Mouse (Mus musculus) stomach, embryonic 14.5 days (tissue): ENCODE data around the gene Prlr. TPM values are rescaled to one million over a fixed set of nuclear protein-coding genes. Genes with fewer than 3 reads are reported as not detected.

Experiments used
- ATAC-seq: fragments of 200-750 bp; cut with Nextera tagmentation; 2 replicates; pipeline ENCODE4 v1.8.0; 2017; ENCODE audit warnings: low read depth, moderate TSS enrichment; ENCODE audit not compliant: insufficient number of reproducible peaks, insufficient read depth, low FRiP score
- H3K27ac ChIP-seq: fragments of 300-500 bp; sonication (generic); 2 replicates; pipeline ENCODE4 v1.5.1; 2014; ENCODE audit warnings: mild to moderate bottlenecking, low read length, moderate library complexity, mixed read lengths
- H3K27me3 ChIP-seq: fragments of 300-500 bp; sonication (generic); 2 replicates; pipeline ENCODE4 v1.6.1; 2014; ENCODE audit warnings: low read length, control low read depth, mixed read lengths; ENCODE audit not compliant: control insufficient read depth, insufficient read depth
- H3K36me3 ChIP-seq: fragments of 300-500 bp; sonication (generic); 2 replicates; pipeline ENCODE4 v1.6.1; 2014; ENCODE audit warnings: mild to moderate bottlenecking, control low read depth, low read length, moderate library complexity, mixed read lengths; ENCODE audit not compliant: control insufficient read depth, insufficient read depth
- H3K4me1 ChIP-seq: fragments of 300-500 bp; sonication (generic); 2 replicates; pipeline ENCODE4 v1.6.1; 2014; ENCODE audit warnings: low read length, control low read depth, mixed read lengths; ENCODE audit not compliant: control insufficient read depth, insufficient read depth
- H3K4me2 ChIP-seq: fragments of 300-500 bp; sonication (generic); replicated peaks from 2 replicates; pipeline ENCODE4 v1.6.1; 2014; ENCODE audit warnings: low read depth, low read length, control low read depth
- H3K4me3 ChIP-seq: fragments of 300-500 bp; sonication (generic); 2 replicates; pipeline ENCODE4 v1.5.1; 2014; ENCODE audit warnings: low read depth, low read length, control low read depth
- H3K9ac ChIP-seq: fragments of 300-500 bp; sonication (generic); replicated peaks from 2 replicates; pipeline ENCODE4 v1.6.1; 2014; ENCODE audit warnings: low read depth, mild to moderate bottlenecking, control low read depth, low read length, moderate library complexity, mixed read lengths
- H3K9me3 ChIP-seq: fragments of 300-500 bp; sonication (generic); 2 replicates; pipeline ENCODE4 v1.6.1; 2016; ENCODE audit warnings: low read depth, low read length, control low read depth; ENCODE audit not compliant: control insufficient read depth
- WGBS: fragments of 180-500 bp; shearing (Covaris S2); extraction: QIAGEN DNeasy Blood & Tissue Kit; methylation state at CpG from one replicate; pipeline ENCODE4 v1.1.7; 2014; 5-methylcytosine and 5-hydroxymethylcytosine counted together
- polyA plus RNA-seq: library from polyadenylated mRNA; unstranded; fragments of >200 nt; fragmentation: Nextera tagmentation; extraction: Ambion mirVana; gene quantifications from 2 replicates; pipeline ENCODE4 v1.2.1, GENCODE M21; 2014

The Prlr gene
- polyA plus RNA-seq, 1 experiment from 2014 or later = 3.0 TPM

DNA sequence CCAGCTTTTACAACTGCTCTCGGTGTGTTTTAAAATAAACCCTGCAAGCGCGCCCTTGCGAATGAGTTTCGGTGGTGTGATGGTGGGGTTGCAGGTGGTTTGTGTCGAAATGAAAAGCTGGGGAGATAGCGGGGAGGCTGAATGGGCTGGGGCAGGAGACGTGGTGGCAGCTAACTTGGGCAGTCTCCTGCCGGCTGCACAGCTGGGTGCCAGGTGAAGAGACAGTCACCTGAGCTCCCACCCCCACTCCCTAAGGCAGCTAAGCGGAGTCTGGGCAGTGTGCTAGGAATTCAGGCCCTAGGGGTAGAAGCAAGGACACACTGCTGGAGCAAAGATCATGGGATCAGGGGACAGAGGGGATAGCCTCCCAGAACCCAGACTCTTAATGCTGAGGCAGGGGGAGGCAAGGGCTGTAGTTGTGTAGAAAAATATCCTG, 1.1 kb downstream of the Prlr start:
- H3K27me3 ChIP-seq = no peaks in the 10 kb centered on the region
- peak overlapping the region; percentile 31 for H3K4me3 ChIP-seq
- H3K9me3 ChIP-seq = no peaks in the 10 kb centered on the region
- 3% methylated on average over 10 of the region's 10 CpGs for WGBS
- ATAC-seq = no peak; the same call in 1 of the 2 replicates
- no peak overlapping the region for H3K27ac ChIP-seq
- H3K9ac ChIP-seq = no peak overlapping the region
- no peaks in the 10 kb centered on the region for H3K36me3 ChIP-seq
- 0 out of 2 replicates have a peak, but pooled peaks cover 5% of the 10 kb centered on the region for H3K4me1 ChIP-seq
- H3K4me2 ChIP-seq = peak overlapping the region; percentile 62

- 0 out of 2 replicates have a peak, but pooled peaks cover 5% of the 10 kb centered on the region for H3K4me1 ChIP-seq
- no peak overlapping the region for H3K4me2 ChIP-seq
- H3K9ac ChIP-seq = no peak overlapping the region
- no peak overlapping the region for H3K27ac ChIP-seq
- no peaks in the 10 kb centered on the region for H3K36me3 ChIP-seq
- no peak overlapping the region for H3K4me3 ChIP-seq
- H3K9me3 ChIP-seq = no peaks in the 10 kb centered on the region
- H3K27me3 ChIP-seq = no peaks in the 10 kb centered on the region
- WGBS = 73% methylated on average over 4 of the region's 4 CpGs
- no peak for ATAC-seq
Observed at GRCm38 (mm10) chr15:10180694-10181093, 3.7 kb downstream of the Prlr start.

- Histone ChIP-seq H3K27me3 (no peaks in the 10 kb centered on the region), H3K9ac (no peak overlapping the region), H3K4me1 (no peaks in the 10 kb centered on the region), H3K36me3 (no peaks in the 10 kb centered on the region), H3K9me3 (no peaks in the 10 kb centered on the region), H3K4me3 (no peak overlapping the region), H3K27ac (no peak overlapping the region), H3K4me2 (no peak overlapping the region)
- WGBS = 79% methylated on average over 6 of the region's 6 CpGs
- no peak for ATAC-seq
Observed at GRCm38 (mm10) chr15:10192101-10192630, 15.1 kb downstream of the Prlr start.

- H3K9me3 ChIP-seq = no peaks in the 10 kb centered on the region
- no peak for ATAC-seq
- WGBS = 76% methylated on average over 5 of the region's 5 CpGs
Observed at GRCm38 (mm10) chr15:10200991-10201390, 24.0 kb downstream of the Prlr start.

DNA sequence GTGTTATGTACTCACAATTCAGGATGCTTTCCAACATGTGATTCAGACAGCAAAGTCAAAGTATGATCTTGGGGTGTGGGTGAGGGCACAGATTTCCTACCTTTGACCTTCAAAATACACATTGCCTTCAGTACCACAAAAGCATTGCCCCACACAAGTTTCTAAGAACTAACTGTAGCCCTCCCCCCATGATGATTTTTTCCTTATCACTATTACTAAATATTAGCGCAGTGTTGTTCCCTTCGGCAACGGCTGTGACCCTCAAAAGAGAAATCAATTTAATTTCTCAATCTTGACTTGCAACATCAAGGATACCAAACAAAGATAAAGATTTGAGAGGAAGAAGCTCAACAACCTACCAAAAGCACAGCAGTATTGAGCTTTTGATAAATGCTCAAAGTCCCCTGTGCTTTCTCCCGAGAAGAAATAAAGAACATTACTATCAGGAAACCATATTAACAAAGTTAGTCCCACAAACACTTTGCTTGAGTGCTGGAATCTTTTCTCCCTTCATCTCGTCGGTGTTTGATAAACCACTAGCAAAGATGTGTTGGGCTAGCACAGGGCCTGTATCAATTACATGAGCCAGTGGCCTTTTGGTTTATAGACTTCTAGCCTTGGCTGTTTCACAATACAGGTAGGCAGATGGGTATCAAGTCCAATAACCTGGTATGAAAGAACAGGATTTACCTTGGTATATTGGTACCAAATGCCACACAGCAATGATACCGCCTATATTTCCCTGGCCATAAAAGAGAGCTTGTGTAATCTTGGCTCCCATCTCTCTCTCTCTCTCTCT, 25.7 kb downstream of the Prlr start:
- no peak for ATAC-seq
- Histone ChIP-seq H3K27ac (no peak overlapping the region), H3K36me3 (no peaks in the 10 kb centered on the region), H3K4me2 (no peak overlapping the region), H3K4me1 (no peaks in the 10 kb centered on the region), H3K9me3 (no peaks in the 10 kb centered on the region), H3K27me3 (no peaks in the 10 kb centered on the region), H3K4me3 (no peak overlapping the region), H3K9ac (no peak overlapping the region)
- WGBS = 80% methylated on average over 7 of the region's 7 CpGs

More at GRCm38 (mm10) chr15:10200991-10201390, 24.0 kb downstream of the Prlr start:
- H3K4me2 ChIP-seq = no peak overlapping the region
- no peak overlapping the region for H3K4me3 ChIP-seq
- no peaks in the 10 kb centered on the region for H3K27me3 ChIP-seq
- H3K36me3 ChIP-seq = no peaks in the 10 kb centered on the region
- H3K27ac ChIP-seq = no peak overlapping the region
- H3K4me1 ChIP-seq = no peaks in the 10 kb centered on the region
- no peak overlapping the region for H3K9ac ChIP-seq

- no peak for ATAC-seq
- H3K4me2 ChIP-seq = no peak overlapping the region
- WGBS = 60% methylated on average over 4 of the region's 4 CpGs
- no peak overlapping the region for H3K9ac ChIP-seq
- H3K27ac ChIP-seq = no peak overlapping the region
- no peaks in the 10 kb centered on the region for H3K36me3 ChIP-seq
- no peaks in the 10 kb centered on the region for H3K4me1 ChIP-seq
- H3K4me3 ChIP-seq = no peak overlapping the region
- H3K9me3 ChIP-seq = no peaks in the 10 kb centered on the region
- no peaks in the 10 kb centered on the region for H3K27me3 ChIP-seq
Observed at GRCm38 (mm10) chr15:10210261-10210770, 33.3 kb downstream of the Prlr start.

DNA sequence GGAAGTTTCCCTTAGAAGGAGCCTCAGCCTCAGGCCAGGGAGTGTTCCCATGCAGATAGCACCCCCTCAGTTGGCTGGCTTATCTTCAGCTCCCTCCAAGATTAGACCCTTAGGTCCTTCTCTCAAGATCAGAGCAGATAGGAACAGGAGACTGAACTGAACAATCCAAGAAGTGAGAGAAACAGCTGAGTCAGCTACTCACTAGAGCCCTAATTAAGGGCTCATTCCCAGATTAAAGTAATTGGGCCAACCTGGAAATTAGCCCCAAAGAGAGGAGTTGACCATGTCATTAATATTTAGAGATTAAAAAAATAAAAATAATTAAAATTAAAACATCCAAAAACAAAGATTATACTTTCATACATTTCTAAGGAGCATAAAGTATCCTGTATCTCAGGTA, 35.0 kb downstream of the Prlr start:
- Histone ChIP-seq H3K27me3 (no peaks in the 10 kb centered on the region), H3K36me3 (no peaks in the 10 kb centered on the region), H3K9me3 (no peaks in the 10 kb centered on the region), H3K9ac (no peak overlapping the region), H3K4me1 (no peaks in the 10 kb centered on the region), H3K4me3 (no peak overlapping the region), H3K4me2 (no peak overlapping the region), H3K27ac (no peak overlapping the region)
- no peak for ATAC-seq

GRCm38 (mm10) chr15:10213213-10213612, 36.2 kb downstream of the Prlr start:
- Histone ChIP-seq H3K4me3 (no peak overlapping the region), H3K27me3 (no peaks in the 10 kb centered on the region), H3K9me3 (no peaks in the 10 kb centered on the region), H3K4me1 (no peaks in the 10 kb centered on the region), H3K4me2 (no peak overlapping the region), H3K36me3 (no peaks in the 10 kb centered on the region), H3K27ac (no peak overlapping the region), H3K9ac (no peak overlapping the region)
- no peak for ATAC-seq
- WGBS = 81% methylated on average over 6 of the region's 6 CpGs
